Mouse (Mus musculus) thymus, adult 2 months (tissue): ENCODE measurements at regions not wholly inside any gene's neighbourhood (a gene's known extent, or its start where the extent isn't known, plus 50 kb on each side); places are given as distances from the start of the nearest gene placed in this dataset.

Experiments
- CTCF ChIP-seq: fragments of 200-500 bp; IDR thresholded peaks from 2 replicates; pipeline ENCODE4 v1.5.1; 2012; ENCODE audit warnings: mild to moderate bottlenecking, control low read depth, low read length, moderate library complexity, borderline replicate concordance; ENCODE audit not compliant: control insufficient read depth, poor library complexity, insufficient read depth; ENCODE audit errors: extremely low read depth
- POLR2A ChIP-seq: fragments of 200-500 bp; IDR thresholded peaks from 2 replicates; pipeline ENCODE4 v1.6.1; 2012; ENCODE audit warnings: mild to moderate bottlenecking, low read length, control low read depth, moderate library complexity; ENCODE audit not compliant: control insufficient read depth, poor library complexity, insufficient read depth; ENCODE audit errors: extremely low read depth

DNA sequence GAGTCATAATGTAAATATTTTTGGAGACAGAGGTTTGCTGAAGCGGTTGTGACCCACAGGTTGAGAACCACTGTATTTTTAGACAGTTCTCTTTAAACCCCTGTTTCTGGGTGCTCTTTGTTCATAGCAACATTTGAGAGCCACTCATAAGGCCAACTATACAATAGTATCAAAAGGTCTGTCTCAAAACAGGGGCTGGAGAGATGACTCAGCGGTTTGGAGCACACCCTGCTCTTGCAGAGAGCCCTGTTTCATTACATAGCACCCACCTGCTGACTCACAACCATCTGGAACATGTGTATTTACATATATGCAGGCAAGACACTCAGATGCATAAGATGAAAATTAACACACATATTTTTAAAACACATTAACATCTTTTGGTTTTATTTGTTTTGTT, 128.0 kb downstream of the Cand1 start:
- TF ChIP-seq POLR2A = no peak
- TF ChIP-seq CTCF = no peak
